Mouse (Mus musculus): ENCODE data around the gene Olfr877. TPM values are rescaled to one million over a fixed set of nuclear protein-coding genes. Genes with fewer than 3 reads are reported as not detected.

Olfr877 gene
- total RNA-seq (2014; rRNA removed; ENCODE audit: low replicate concordance) = not detected in 2 replicates
- not detected in 2 replicates for polyA plus RNA-seq (2015; fragmentation: Nextera tagmentation; extraction: Ambion mirVana)

DNA sequence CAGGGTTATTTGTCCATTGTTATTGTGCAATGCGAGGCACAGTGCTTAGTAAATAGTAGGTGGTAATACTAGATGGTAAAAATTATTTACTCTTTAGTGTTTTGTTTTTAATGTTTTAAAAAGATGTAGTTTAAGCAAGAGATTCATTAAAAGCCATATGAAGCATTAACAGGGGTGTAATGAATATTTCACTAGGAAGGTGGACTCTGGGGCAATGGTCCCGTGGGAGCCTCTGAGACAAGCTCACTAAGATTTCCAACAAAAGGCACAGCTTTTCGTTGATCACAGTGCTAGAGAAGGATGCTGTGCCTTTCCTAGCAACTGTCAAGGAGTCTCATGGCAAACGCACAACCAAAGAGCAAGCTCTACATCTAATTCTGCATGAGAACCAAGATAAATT is at the start of gene Olfr877:
Gene Olfr877 (plus strand): TSS at position 301 of the 400 bp plus-strand sequence.
- ATAC-seq (ENCODE audit: insufficient read depth, low read depth) (no peak), DNase-seq (ENCODE audit: low spot score) (no peak)
- Histone ChIP-seq H3K9me3 (replicated peaks; ENCODE audit: control insufficient read depth, low read length) (no peaks in the 10 kb centered on the region), H3K27ac (ENCODE audit: low read depth) (no peak within 1 kb of the TSS), H3K27me3 (ENCODE audit: control insufficient read depth, insufficient read depth, low read length) (no peaks in the 10 kb centered on the region), H3K4me2 (ENCODE audit: low read depth, low read length) (no peak within 1 kb of the TSS), H3K4me1 (ENCODE audit: control insufficient read depth, insufficient read depth) (no peaks in the 10 kb centered on the region), H3K4me3 (ENCODE audit: low read depth, low read length) (no peak within 1 kb of the TSS), H3K36me3 (replicated peaks; ENCODE audit: control insufficient read depth, insufficient read depth, low read length) (no peaks in the 10 kb centered on the region), H3K9ac (replicated peaks; ENCODE audit: low read depth, low read length) (no peak within 1 kb of the TSS)
- no peak for TF ChIP-seq EP300 (IDR thresholded peaks at IDR 0.05; ENCODE audit: low read depth)
- TF ChIP-seq CTCF (IDR thresholded peaks at IDR 0.05; ENCODE audit: low read depth) = no peak
- 67% methylated on average over 4 of the region's 4 CpGs for WGBS

DNA sequence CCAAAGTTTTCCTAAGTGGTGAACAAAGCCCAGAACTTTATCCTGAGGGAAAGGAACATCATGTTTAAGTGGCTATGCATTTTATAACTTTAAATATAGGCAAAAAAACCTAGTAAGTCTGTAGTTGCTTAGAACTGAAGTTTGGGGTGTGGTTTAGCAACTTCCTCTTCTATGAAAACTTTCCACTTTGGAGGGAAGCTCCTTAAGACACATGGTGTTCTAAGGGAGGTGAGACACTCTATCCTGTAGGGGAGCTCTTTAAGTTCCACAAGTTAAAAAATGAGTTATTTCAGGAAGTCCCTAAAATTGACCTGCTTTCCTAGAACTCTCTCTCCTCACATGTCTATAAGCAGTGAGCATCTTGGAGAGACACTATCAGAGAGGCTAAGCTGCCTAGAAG is 46.8 kb upstream of the Olfr877 start:
- H3K4me2 ChIP-seq (ENCODE audit: low read depth, low read length) = no peak overlapping the region
- DNase-seq (ENCODE audit: low spot score) (no peak), ATAC-seq (ENCODE audit: insufficient read depth, low read depth) (no peak)
- 0 out of 2 replicates have a peak, but pooled peaks cover 3% of the 10 kb centered on the region for H3K4me1 ChIP-seq (ENCODE audit: control insufficient read depth, insufficient read depth)
- H3K27ac ChIP-seq (ENCODE audit: low read depth) = no peak overlapping the region
- H3K9ac ChIP-seq (replicated peaks; ENCODE audit: low read depth, low read length) = no peak overlapping the region
- H3K9me3 ChIP-seq (replicated peaks; ENCODE audit: control insufficient read depth, low read length) = no peaks in the 10 kb centered on the region
- no peak overlapping the region for H3K4me3 ChIP-seq (ENCODE audit: low read depth, low read length)
- no peaks in the 10 kb centered on the region for H3K27me3 ChIP-seq (ENCODE audit: control insufficient read depth, insufficient read depth, low read length)
- no peaks in the 10 kb centered on the region for H3K36me3 ChIP-seq (replicated peaks; ENCODE audit: control insufficient read depth, insufficient read depth, low read length)
- TF ChIP-seq EP300 (IDR thresholded peaks at IDR 0.05; ENCODE audit: low read depth) (no peak), CTCF (IDR thresholded peaks at IDR 0.05; ENCODE audit: low read depth) (no peak)

DNA sequence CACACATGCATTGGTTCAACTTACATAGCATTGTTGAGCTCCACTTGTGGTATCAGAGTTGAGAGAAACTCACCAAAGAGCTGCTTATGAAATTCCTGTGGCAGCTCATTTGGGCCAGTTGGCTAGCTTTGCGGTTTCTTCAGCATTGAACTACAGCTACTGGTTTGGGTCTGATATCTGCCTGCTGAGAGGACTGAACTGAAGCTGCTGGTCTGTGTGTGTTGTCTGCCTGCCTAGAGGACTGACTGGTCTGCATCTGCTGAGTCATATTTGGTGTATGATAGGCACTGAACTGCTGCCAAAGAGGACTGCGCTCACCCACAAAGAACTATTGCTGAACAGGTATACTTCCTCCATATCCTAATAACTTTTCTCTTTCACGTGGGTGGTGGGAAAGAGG is 45.6 kb upstream of the Olfr877 start:
- DNase-seq (ENCODE audit: low spot score) (no peak), ATAC-seq (ENCODE audit: insufficient read depth, low read depth) (no peak; the same call in 1 of the 2 replicates)
- no peaks in the 10 kb centered on the region for H3K9me3 ChIP-seq (replicated peaks; ENCODE audit: control insufficient read depth, low read length)
- 0 out of 2 replicates have a peak, but pooled peaks cover 3% of the 10 kb centered on the region for H3K4me1 ChIP-seq (ENCODE audit: control insufficient read depth, insufficient read depth)
- H3K36me3 ChIP-seq (replicated peaks; ENCODE audit: control insufficient read depth, insufficient read depth, low read length) = no peaks in the 10 kb centered on the region
- no peak overlapping the region for H3K27ac ChIP-seq (ENCODE audit: low read depth)
- WGBS = 62% methylated on average over 3 of the region's 3 CpGs
- H3K4me3 ChIP-seq (ENCODE audit: low read depth, low read length) = no peak overlapping the region
- H3K27me3 ChIP-seq (ENCODE audit: control insufficient read depth, insufficient read depth, low read length) = no peaks in the 10 kb centered on the region
- H3K4me2 ChIP-seq (ENCODE audit: low read depth, low read length) = no peak overlapping the region
- no peak overlapping the region for H3K9ac ChIP-seq (replicated peaks; ENCODE audit: low read depth, low read length)
- TF ChIP-seq EP300 (IDR thresholded peaks at IDR 0.05; ENCODE audit: low read depth) = no peak
- no peak for TF ChIP-seq CTCF (IDR thresholded peaks at IDR 0.05; ENCODE audit: low read depth)

- no peak overlapping the region for H3K4me2 ChIP-seq (ENCODE audit: low read depth, low read length)
- H3K27ac ChIP-seq (ENCODE audit: low read depth) = no peak overlapping the region
- H3K4me3 ChIP-seq (ENCODE audit: low read depth, low read length) = no peak overlapping the region
- TF ChIP-seq EP300 (IDR thresholded peaks at IDR 0.05; ENCODE audit: low read depth) (no peak), CTCF (IDR thresholded peaks at IDR 0.05; ENCODE audit: low read depth) (no peak)
- H3K4me1 ChIP-seq (ENCODE audit: control insufficient read depth, insufficient read depth) = 0 out of 2 replicates have a peak, but pooled peaks cover 3% of the 10 kb centered on the region
- H3K9me3 ChIP-seq (replicated peaks; ENCODE audit: control insufficient read depth, low read length) = no peaks in the 10 kb centered on the region
- no peaks in the 10 kb centered on the region for H3K36me3 ChIP-seq (replicated peaks; ENCODE audit: control insufficient read depth, insufficient read depth, low read length)
- no peaks in the 10 kb centered on the region for H3K27me3 ChIP-seq (ENCODE audit: control insufficient read depth, insufficient read depth, low read length)
- 19% methylated on average over 2 of the region's 2 CpGs for WGBS
- DNase-seq (ENCODE audit: low spot score) (no peak), ATAC-seq (ENCODE audit: insufficient read depth, low read depth) (no peak)
- H3K9ac ChIP-seq (replicated peaks; ENCODE audit: low read depth, low read length) = no peak overlapping the region
These were observed 45.1 kb upstream of the Olfr877 start for GRCm38 (mm10) chr9:37808976-37809375.

DNA sequence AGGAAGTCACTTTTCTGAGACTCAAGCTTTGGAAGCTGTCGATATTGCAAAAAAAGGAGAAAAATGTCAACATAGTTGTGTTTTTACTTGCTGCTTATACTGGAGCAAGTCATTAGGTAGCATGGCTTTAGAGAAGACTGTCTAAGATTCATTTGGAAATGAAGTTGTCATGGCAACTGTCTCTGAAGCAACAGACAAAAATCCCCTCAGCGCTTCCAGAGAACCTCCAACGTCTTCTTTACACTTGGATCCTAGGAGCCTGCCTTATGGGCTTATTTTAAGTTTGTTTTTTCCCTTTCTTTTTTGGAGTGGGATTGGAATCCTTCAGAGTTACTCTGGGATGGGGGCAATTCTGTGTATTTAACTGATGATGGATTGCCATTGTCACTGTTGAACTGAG is 39.4 kb upstream of the Olfr877 start:
- WGBS = 85% methylated on average over 3 of the region's 3 CpGs
- TF ChIP-seq CTCF (IDR thresholded peaks at IDR 0.05; ENCODE audit: low read depth) (no peak), EP300 (IDR thresholded peaks at IDR 0.05; ENCODE audit: low read depth) (no peak)
- H3K4me3 ChIP-seq (ENCODE audit: low read depth, low read length) = no peak overlapping the region
- H3K9ac ChIP-seq (replicated peaks; ENCODE audit: low read depth, low read length) = no peak overlapping the region
- H3K9me3 ChIP-seq (replicated peaks; ENCODE audit: control insufficient read depth, low read length) = no peaks in the 10 kb centered on the region
- no peaks in the 10 kb centered on the region for H3K27me3 ChIP-seq (ENCODE audit: control insufficient read depth, insufficient read depth, low read length)
- H3K27ac ChIP-seq (ENCODE audit: low read depth) = no peak overlapping the region
- H3K36me3 ChIP-seq (replicated peaks; ENCODE audit: control insufficient read depth, insufficient read depth, low read length) = no peaks in the 10 kb centered on the region
- no peak overlapping the region for H3K4me2 ChIP-seq (ENCODE audit: low read depth, low read length)
- ATAC-seq (ENCODE audit: insufficient read depth, low read depth) = no peak
- DNase-seq (ENCODE audit: low spot score) = no peak
- H3K4me1 ChIP-seq (ENCODE audit: control insufficient read depth, insufficient read depth) = no peaks in the 10 kb centered on the region

DNA sequence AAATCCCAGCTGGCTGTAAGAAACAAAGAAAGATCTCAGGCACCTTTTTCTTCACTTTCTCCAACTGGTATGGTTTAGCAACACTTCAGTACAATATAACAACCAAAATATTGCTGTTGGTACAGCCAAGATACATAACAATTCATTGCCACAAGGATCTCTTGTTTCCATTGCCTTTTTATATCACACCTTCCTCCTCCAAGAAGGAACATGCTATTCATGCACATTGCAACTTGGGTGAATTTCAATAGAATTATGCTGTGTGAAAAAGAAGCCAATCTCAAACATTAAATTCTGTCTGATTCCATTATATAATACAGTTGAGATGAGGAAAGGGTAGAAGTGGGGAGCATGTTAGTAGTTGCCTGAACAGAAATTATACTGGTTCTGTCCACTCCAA is 24.2 kb upstream of the Olfr877 start:
- DNase-seq (ENCODE audit: low spot score) (no peak), ATAC-seq (ENCODE audit: insufficient read depth, low read depth) (no peak)
- H3K9ac ChIP-seq (replicated peaks; ENCODE audit: low read depth, low read length) = no peak overlapping the region
- H3K27ac ChIP-seq (ENCODE audit: low read depth) = no peak overlapping the region
- no peaks in the 10 kb centered on the region for H3K9me3 ChIP-seq (replicated peaks; ENCODE audit: control insufficient read depth, low read length)
- no peak for TF ChIP-seq CTCF (IDR thresholded peaks at IDR 0.05; ENCODE audit: low read depth)
- no peak for TF ChIP-seq EP300 (IDR thresholded peaks at IDR 0.05; ENCODE audit: low read depth)
- H3K4me1 ChIP-seq (ENCODE audit: control insufficient read depth, insufficient read depth) = no peaks in the 10 kb centered on the region
- H3K36me3 ChIP-seq (replicated peaks; ENCODE audit: control insufficient read depth, insufficient read depth, low read length) = no peaks in the 10 kb centered on the region
- H3K4me2 ChIP-seq (ENCODE audit: low read depth, low read length) = no peak overlapping the region
- no peaks in the 10 kb centered on the region for H3K27me3 ChIP-seq (ENCODE audit: control insufficient read depth, insufficient read depth, low read length)
- H3K4me3 ChIP-seq (ENCODE audit: low read depth, low read length) = no peak overlapping the region

All from heart, postnatal 0 days (tissue).